Mouse (Mus musculus) T-helper 1 cell (primary cell): ENCODE results near the gene Cyb561.

Source experiments
- in situ Hi-C: fragments of 300-600 bp; cut with MboI, MseI; formaldehyde crosslinking; loops from one replicate; pipeline ENCODE4 v1.15.1; 2025; ENCODE audit warnings: high pct_unique_total_duplicates

Gene Cyb561

GRCm38 (mm10) chr11:105952111-105952510, 1.0 kb downstream of the Cyb561 start:
- in situ Hi-C loops, result no loop called here

- in situ Hi-C loops, result no loop called here
These were observed 1.5 kb downstream of the Cyb561 start for GRCm38 (mm10) chr11:105951601-105952044.

DNA sequence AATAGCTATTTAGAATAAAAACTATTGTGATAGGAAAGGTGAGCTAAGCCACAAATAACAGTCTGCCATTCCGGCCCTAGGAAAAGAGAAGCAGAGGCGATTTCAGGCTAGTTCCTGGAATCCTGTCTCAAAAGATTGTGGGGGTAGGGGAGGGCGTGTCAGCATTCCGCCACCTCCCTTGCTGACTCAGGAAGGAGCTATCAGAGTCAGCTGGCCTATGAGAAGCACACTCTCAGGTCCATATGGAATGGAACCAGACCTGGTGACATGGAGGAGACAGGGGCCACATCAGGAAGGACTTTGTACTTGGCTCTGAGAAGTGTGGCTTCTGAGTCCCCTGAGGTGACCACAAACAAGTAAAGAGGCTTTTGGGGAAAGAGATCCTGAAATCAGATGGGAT, 2.6 kb downstream of the Cyb561 start:
- in situ Hi-C loops, result no loop called here

- in situ Hi-C loops, result no loop called here
These were observed 4.9 kb downstream of the Cyb561 start for GRCm38 (mm10) chr11:105948255-105948654.

DNA sequence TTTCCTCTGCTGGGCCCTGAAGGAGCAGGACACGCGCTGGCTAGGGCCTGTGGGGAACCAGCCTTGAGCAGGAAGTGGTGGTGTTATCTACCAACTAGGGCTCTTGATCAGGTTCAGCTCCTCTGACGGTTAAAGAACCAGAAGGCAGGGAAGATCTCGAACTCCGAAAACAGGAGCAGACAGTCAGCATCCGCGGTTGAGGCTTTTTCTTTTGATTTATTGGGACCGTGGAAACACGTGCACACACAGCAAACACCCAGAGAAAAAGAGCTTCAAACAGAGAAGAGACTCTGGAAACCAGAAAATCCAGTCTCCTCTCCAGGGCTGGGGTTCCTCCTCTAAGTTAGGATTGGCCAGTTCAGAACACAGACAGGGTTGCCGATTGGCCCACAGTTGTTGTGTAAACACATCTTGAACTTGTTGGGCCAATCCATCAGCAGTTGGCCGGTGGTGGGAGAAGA, 6.4 kb downstream of the Cyb561 start:
- in situ Hi-C loops, result no loop called here

DNA sequence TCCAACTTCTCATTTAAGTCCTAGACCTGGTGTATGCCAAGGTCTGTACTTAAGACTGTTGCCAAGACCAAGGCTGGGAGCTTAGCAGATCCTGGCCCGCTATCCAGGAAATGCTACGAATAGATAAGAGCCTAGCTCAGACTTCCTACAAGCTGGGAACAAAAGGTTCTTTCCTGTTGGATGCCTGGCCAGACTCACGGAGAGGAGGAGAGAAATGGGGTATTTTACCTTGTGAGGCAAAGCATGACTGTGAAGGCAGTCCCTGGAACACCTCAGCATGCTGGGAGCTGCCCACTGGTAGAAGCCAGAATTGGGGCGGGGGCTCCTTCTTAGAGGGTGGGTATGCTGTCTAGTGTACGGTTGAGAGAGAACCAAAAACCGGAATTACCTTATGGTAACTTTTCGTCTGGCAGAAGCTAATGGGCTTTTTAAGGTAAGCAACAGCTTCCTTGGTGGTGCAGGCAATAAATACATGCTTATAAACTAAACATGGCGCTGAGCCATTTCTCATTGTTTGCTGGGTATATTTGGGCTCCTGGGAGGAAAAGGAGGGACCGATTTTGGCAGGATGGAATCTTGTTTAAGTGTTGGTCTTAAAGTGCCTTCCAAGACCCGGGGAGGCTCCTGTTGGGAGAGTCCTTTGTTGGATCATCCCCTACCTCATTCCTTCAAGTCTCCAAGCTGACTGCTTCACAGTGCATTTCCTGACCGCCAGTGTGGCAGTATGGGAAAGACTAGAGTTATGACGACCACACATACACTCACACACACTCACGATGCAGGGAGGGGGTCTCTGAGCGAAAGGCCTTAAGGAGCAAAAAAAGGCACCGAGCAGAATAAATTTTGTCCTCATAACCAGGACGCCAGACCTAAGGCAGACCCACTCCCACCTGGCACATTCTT, 8.1 kb downstream of the Cyb561 start:
- in situ Hi-C loops, result no loop called here

- in situ Hi-C loops, result no loop called here
These were observed 9.0 kb downstream of the Cyb561 start for GRCm38 (mm10) chr11:105944126-105944621.

DNA sequence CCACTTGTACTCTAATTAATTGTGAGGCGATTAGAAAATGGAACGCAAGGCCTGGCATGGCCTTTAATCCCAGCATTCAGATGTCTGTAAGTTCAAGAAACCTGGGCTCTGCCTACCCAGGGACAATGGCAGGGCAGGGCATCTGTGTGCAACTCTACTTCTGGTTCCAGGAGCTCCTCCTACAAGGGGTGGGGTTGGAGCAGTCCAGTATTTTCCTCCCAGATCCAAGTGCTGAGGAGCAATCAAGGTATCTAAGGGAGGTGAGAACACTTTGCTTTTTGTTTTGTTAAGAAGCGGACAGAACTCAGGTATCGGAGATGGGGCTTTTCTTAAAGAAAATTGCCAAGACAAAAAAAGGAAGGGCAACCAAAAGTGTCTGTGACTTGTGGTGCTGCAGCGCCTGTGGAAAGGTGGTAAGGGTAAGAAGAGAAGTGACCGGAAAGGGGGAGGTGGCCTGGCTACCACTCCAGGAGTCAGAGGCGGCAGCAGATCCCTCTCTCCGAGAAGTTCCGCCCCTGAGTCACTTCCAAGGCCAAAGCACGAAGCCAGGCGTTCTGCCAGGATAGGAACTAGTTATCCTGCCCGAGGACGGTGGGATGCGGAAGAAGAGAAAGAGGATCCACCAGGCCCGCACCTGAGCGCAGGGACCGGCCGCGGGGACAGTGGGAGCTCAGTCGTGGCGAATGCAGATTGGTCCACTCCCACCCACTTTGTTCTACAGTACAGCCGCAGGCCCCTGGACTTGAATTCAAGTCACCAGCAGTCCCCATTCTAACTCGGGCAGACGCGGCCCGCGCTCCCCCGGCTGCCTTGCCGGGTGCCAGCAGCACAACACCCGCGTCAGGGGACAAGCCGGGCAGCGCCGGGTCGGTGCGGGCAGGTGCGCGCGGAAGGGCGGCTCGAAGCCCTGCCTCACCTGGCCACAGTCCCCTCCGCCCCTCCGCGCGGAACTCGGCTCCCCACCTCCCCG, 9.7 kb downstream of the Cyb561 start:
- in situ Hi-C loops, result no loop called here

DNA sequence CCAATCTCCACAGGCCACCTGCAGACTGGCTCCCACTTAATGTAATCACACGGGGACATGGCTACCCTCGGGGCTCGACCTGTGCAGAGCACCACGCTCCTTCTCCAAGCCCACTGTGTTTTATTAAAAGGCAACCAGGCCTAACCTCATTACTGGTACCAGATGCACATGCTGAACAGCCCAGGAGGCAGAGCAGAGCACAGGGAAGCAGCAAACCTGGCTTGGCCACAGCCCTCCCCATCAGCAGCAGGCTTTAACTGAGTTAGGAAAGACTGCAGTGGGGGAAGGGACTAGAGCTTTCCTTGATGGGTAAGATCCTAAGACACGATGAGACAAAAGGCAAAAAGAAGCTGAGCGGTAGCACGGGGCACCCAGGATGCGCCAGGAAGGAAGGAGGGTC, 11.2 kb downstream of the Cyb561 start:
- in situ Hi-C loops, result no loop called here

- in situ Hi-C loops, result no loop called here
These were observed 14.4 kb downstream of the Cyb561 start for GRCm38 (mm10) chr11:105938771-105939170.

DNA sequence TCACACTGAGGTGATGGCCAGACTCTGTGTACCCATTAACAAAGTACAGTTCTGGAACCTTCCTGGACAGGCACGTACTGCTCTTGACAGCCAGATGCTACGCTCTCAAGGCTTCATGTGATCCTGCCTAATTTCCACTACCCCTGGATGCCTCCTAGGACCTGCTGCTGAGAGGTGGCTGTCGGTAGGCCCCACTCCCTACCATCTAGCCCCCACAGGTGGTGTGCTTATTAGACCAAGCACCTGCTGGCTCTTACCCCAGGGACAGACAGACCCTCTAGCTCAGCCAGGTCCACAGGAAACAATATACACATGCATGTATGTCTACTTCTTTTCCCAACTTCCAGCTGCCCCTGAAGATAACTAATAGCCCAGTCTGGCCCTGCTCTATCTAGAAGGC, 16.2 kb downstream of the Cyb561 start:
- in situ Hi-C loops, result no loop called here

- in situ Hi-C loops, result no loop called here
These were observed 16.9 kb downstream of the Cyb561 start for GRCm38 (mm10) chr11:105936200-105936599.

- in situ Hi-C loops, result no loop called here
These were observed 17.6 kb downstream of the Cyb561 start for GRCm38 (mm10) chr11:105935496-105935895.

DNA sequence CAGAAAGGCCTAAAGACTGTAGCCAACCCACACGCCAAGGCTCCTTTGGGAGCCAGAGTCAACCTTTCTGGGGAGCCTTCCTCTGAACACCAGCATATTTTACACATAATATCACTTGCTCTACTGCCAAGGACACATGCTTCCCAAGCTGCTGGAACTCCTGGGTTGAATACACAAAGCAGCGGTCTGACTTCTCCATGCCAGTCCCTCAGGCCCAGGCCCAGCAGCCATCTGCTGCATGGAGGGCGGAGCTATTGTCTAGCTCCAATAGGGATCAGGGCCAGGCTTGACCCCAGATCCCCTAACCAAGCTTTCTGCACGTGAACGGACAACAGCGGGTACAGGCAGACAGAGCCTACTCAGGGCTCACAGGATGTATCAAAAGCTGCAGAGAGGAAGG, 18.3 kb downstream of the Cyb561 start:
- in situ Hi-C loops, result no loop called here

- in situ Hi-C loops, result no loop called here
These were observed 18.8 kb downstream of the Cyb561 start for GRCm38 (mm10) chr11:105934303-105934711.

GRCm38 (mm10) chr11:105933746-105934145, 19.4 kb downstream of the Cyb561 start:
- in situ Hi-C loops, result no loop called here

- in situ Hi-C loops, result no loop called here
These were observed 21.8 kb downstream of the Cyb561 start for GRCm38 (mm10) chr11:105931380-105931779.

DNA sequence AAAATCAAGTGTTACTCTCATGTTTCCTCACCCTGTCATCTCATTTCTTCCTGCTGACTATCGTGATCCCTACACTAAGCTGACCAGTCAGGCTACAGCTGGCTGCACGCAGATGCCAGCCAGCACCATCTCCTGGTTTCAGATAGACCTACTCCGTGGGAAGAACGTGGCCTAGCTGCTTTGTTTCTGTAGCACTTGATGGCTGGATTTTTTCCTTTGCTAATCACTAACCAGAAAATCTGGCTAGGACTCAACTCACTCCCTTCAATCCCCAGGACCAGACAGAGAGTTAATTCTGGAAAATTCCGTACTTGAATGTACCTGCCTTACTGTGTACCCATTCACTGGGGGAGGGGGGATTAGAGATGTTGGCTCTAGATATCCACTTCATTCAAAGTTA, 25.0 kb downstream of the Cyb561 start:
- in situ Hi-C loops, result loop anchor here (10.0 kb wide), 1 partner anchor 257 kb away; no protein-coding TSS in a partner anchor

- in situ Hi-C loops, result loop anchor here (10.0 kb wide), 1 partner anchor 257 kb away; no protein-coding TSS in a partner anchor
These were observed 25.8 kb downstream of the Cyb561 start for GRCm38 (mm10) chr11:105927065-105928030.
